Mouse (Mus musculus) hindbrain, embryonic 11.5 days (tissue): ENCODE data around the gene Nrg3. TPM values are rescaled to one million over a fixed set of nuclear protein-coding genes. Genes with fewer than 3 reads are reported as not detected.
"Not testable (repeated sequence)": the region's sequence is repeated elsewhere in the genome, so short reads cannot be mapped to it uniquely, and the experiment has no call there.

Source experiments
- ATAC-seq: fragments of 200-750 bp; cut with Nextera tagmentation; 2 replicates; pipeline ENCODE4 v1.8.0; 2017; ENCODE audit warnings: mild to moderate bottlenecking, moderate TSS enrichment, moderate library complexity; ENCODE audit not compliant: low FRiP score
- DNase-seq: peaks from one replicate; pipeline ENCODE4 v3.0.0-alpha.2; 2015; ENCODE audit warnings: low spot score
- H3K27ac ChIP-seq: fragments of 300-500 bp; sonication (generic); 2 replicates; pipeline ENCODE4 v1.5.1; 2014; ENCODE audit warnings: mild to moderate bottlenecking, low read depth, low read length
- H3K27me3 ChIP-seq: fragments of 300-500 bp; sonication (generic); 2 replicates; pipeline ENCODE4 v1.6.1; 2014; ENCODE audit warnings: mild to moderate bottlenecking, low read length, moderate library complexity, mixed read lengths; ENCODE audit not compliant: control insufficient read depth, insufficient read depth
- H3K36me3 ChIP-seq: fragments of 300-500 bp; sonication (generic); 2 replicates; pipeline ENCODE4 v1.6.1; 2014; ENCODE audit warnings: mild to moderate bottlenecking, low read length, moderate library complexity, mixed read lengths; ENCODE audit not compliant: control insufficient read depth, insufficient read depth
- H3K4me1 ChIP-seq: fragments of 300-500 bp; sonication (generic); replicated peaks from 2 replicates; pipeline ENCODE4 v1.6.1; 2014; ENCODE audit warnings: low read length, mixed read lengths; ENCODE audit not compliant: control insufficient read depth, insufficient read depth
- H3K4me2 ChIP-seq: fragments of 300-500 bp; sonication (generic); replicated peaks from 2 replicates; pipeline ENCODE4 v1.6.1; 2014; ENCODE audit warnings: mild to moderate bottlenecking, low read depth, low read length
- H3K4me3 ChIP-seq: fragments of 300-500 bp; sonication (generic); 2 replicates; pipeline ENCODE4 v1.5.1; 2014; ENCODE audit warnings: low read depth, low read length
- H3K9ac ChIP-seq: fragments of 300-500 bp; sonication (generic); 2 replicates; pipeline ENCODE4 v1.6.1; 2014; ENCODE audit warnings: low read depth, low read length
- H3K9me3 ChIP-seq: fragments of 300-500 bp; sonication (generic); 2 replicates; pipeline ENCODE4 v1.6.1; 2016; ENCODE audit warnings: low read length; ENCODE audit not compliant: control insufficient read depth
- WGBS: fragments of 180-500 bp; shearing (Covaris S2); extraction: QIAGEN DNeasy Blood & Tissue Kit; methylation state at CpG from one replicate; pipeline ENCODE4 v1.1.7; 2014; 5-methylcytosine and 5-hydroxymethylcytosine counted together
- polyA plus RNA-seq: library from polyadenylated mRNA; unstranded; fragments of >200 nt; fragmentation: Nextera tagmentation; extraction: Ambion mirVana; gene quantifications from 2 replicates; pipeline ENCODE4 v1.2.1, GENCODE M21; 2014

Nrg3 gene
- polyA plus RNA-seq, 1 experiment from 2014 or later: 2.0 TPM

GRCm38 (mm10) chr14:38509016-38509415 is 963.9 kb downstream of the Nrg3 start:
- ATAC-seq: no peak
- Histone ChIP-seq H3K4me2 (no peak overlapping the region), H3K9me3 (no peaks in the 10 kb centered on the region), H3K9ac (no peak overlapping the region), H3K36me3 (no peaks in the 10 kb centered on the region), H3K4me1 (no peaks in the 10 kb centered on the region), H3K4me3 (no peak overlapping the region), H3K27me3 (no peaks in the 10 kb centered on the region), H3K27ac (no peak overlapping the region)
- no peak for DNase-seq
- WGBS: 93% methylated on average over 2 of the region's 2 CpGs

- Histone ChIP-seq H3K4me3 (no peak overlapping the region), H3K9me3 (no peaks in the 10 kb centered on the region), H3K9ac (no peak overlapping the region), H3K27me3 (no peaks in the 10 kb centered on the region), H3K36me3 (no peaks in the 10 kb centered on the region), H3K4me2 (no peak overlapping the region), H3K27ac (no peak overlapping the region), H3K4me1 (no peaks in the 10 kb centered on the region)
- WGBS: 53% methylated on average over 1 of the region's 1 CpGs
- ATAC-seq (no peak), DNase-seq (no peak)
These were observed 977.9 kb downstream of the Nrg3 start for GRCm38 (mm10) chr14:38494970-38495369.

GRCm38 (mm10) chr14:38447086-38447485 is 1025.8 kb downstream of the Nrg3 start:
- WGBS: 92% methylated on average over 2 of the region's 2 CpGs

GRCm38 (mm10) chr14:38444788-38445187 is 1028.1 kb downstream of the Nrg3 start:
- ATAC-seq (no peak), DNase-seq (no peak)
- H3K27ac ChIP-seq: no peak overlapping the region
- H3K9ac ChIP-seq: no peak overlapping the region
- WGBS: 83% methylated on average over 2 of the region's 2 CpGs
- no peaks in the 10 kb centered on the region for H3K9me3 ChIP-seq
- no peaks in the 10 kb centered on the region for H3K36me3 ChIP-seq
- H3K4me3 ChIP-seq: no peak overlapping the region
- H3K4me1 ChIP-seq: no peaks in the 10 kb centered on the region
- no peaks in the 10 kb centered on the region for H3K27me3 ChIP-seq
- no peak overlapping the region for H3K4me2 ChIP-seq

More at GRCm38 (mm10) chr14:38447086-38447485, 1025.8 kb downstream of the Nrg3 start:
- H3K36me3 ChIP-seq: no peaks in the 10 kb centered on the region
- DNase-seq (no peak), ATAC-seq (no peak)
- H3K4me2 ChIP-seq: no peak overlapping the region
- H3K9ac ChIP-seq: no peak overlapping the region
- H3K4me1 ChIP-seq: no peaks in the 10 kb centered on the region
- H3K4me3 ChIP-seq: no peak overlapping the region
- no peaks in the 10 kb centered on the region for H3K27me3 ChIP-seq
- H3K27ac ChIP-seq: no peak overlapping the region
- no peaks in the 10 kb centered on the region for H3K9me3 ChIP-seq

GRCm38 (mm10) chr14:38433793-38434589 is 1038.9 kb downstream of the Nrg3 start:
- 74% methylated on average over 6 of the region's 6 CpGs for WGBS
- ATAC-seq: no peak
- H3K4me1 ChIP-seq: no peaks in the 10 kb centered on the region

GRCm38 (mm10) chr14:38374660-38375059 is 1098.2 kb downstream of the Nrg3 start:
- DNase-seq: no peak
- no peak overlapping the region for H3K4me3 ChIP-seq
- no peak for ATAC-seq
- H3K4me2 ChIP-seq: no peak overlapping the region
- H3K36me3 ChIP-seq: no peaks in the 10 kb centered on the region
- H3K27ac ChIP-seq: no peak overlapping the region
- no peaks in the 10 kb centered on the region for H3K9me3 ChIP-seq
- no peaks in the 10 kb centered on the region for H3K27me3 ChIP-seq
- H3K4me1 ChIP-seq: no peaks in the 10 kb centered on the region
- no peak overlapping the region for H3K9ac ChIP-seq

More at GRCm38 (mm10) chr14:38433793-38434589, 1038.9 kb downstream of the Nrg3 start:
- Histone ChIP-seq H3K9ac (no peak overlapping the region), H3K27me3 (no peaks in the 10 kb centered on the region), H3K9me3 (no peaks in the 10 kb centered on the region), H3K4me3 (no peak overlapping the region), H3K4me2 (no peak overlapping the region), H3K36me3 (no peaks in the 10 kb centered on the region), H3K27ac (no peak overlapping the region)
- DNase-seq: no peak

- no peaks in the 10 kb centered on the region for H3K9me3 ChIP-seq
- no peaks in the 10 kb centered on the region for H3K4me1 ChIP-seq
- no peaks in the 10 kb centered on the region for H3K27me3 ChIP-seq
- no peaks in the 10 kb centered on the region for H3K36me3 ChIP-seq
- H3K27ac ChIP-seq: no peak overlapping the region
- no peak for ATAC-seq
- H3K4me3 ChIP-seq: no peak overlapping the region
- H3K4me2 ChIP-seq: no peak overlapping the region
- H3K9ac ChIP-seq: no peak overlapping the region
- DNase-seq: no peak
These were observed 1131.9 kb downstream of the Nrg3 start for GRCm38 (mm10) chr14:38340967-38341366.

GRCm38 (mm10) chr14:38322841-38323240 is 1150.0 kb downstream of the Nrg3 start:
- 78% methylated on average over 1 of the region's 1 CpGs for WGBS
- not testable (repeated sequence) for H3K9me3 ChIP-seq, H3K4me3 ChIP-seq, ATAC-seq, H3K27me3 ChIP-seq, H3K4me2 ChIP-seq, H3K36me3 ChIP-seq, H3K4me1 ChIP-seq, DNase-seq, H3K27ac ChIP-seq, H3K9ac ChIP-seq

- DNase-seq (peak; percentile 15), ATAC-seq (peak; percentile 80)
- 90% methylated on average over 1 of the region's 1 CpGs for WGBS
These were observed 1152.1 kb downstream of the Nrg3 start for GRCm38 (mm10) chr14:38320619-38321340.

More at GRCm38 (mm10) chr14:38320619-38321340, 1152.1 kb downstream of the Nrg3 start:
- no peak overlapping the region for H3K4me2 ChIP-seq
- H3K9me3 ChIP-seq: no peaks in the 10 kb centered on the region
- no peaks in the 10 kb centered on the region for H3K4me1 ChIP-seq
- no peak overlapping the region for H3K27ac ChIP-seq
- H3K9ac ChIP-seq: no peak overlapping the region
- H3K4me3 ChIP-seq: no peak overlapping the region
- H3K36me3 ChIP-seq: no peaks in the 10 kb centered on the region
- no peaks in the 10 kb centered on the region for H3K27me3 ChIP-seq
